Mouse (Mus musculus) myocyte (in vitro differentiated cells): Measurements from ENCODE around the gene Cox5b. TPM values are rescaled to one million over a fixed set of nuclear protein-coding genes. Genes with fewer than 3 reads are reported as not detected.

Experiments used
- H3K27me3 ChIP-seq: one replicate; pipeline ENCODE4 v1.6.1; 2011; ENCODE audit not compliant: control insufficient read depth, insufficient read depth, insufficient read length
- H3K36me3 ChIP-seq: one replicate; pipeline ENCODE4 v1.6.1; 2011; ENCODE audit not compliant: control insufficient read depth, insufficient read depth
- H3K4me2 ChIP-seq: one replicate; pipeline ENCODE4 v1.6.1; 2011; ENCODE audit warnings: low read depth, control low read depth
- H3K4me3 ChIP-seq: one replicate; pipeline ENCODE4 v1.5.1; 2011; ENCODE audit warnings: mild to moderate bottlenecking, control low read depth, moderate library complexity
- H3K79me2 ChIP-seq: one replicate; pipeline ENCODE4 v1.6.1; 2011; ENCODE audit not compliant: control insufficient read depth, insufficient read depth
- H3ac ChIP-seq: one replicate; pipeline ENCODE4 v1.6.1; 2011; ENCODE audit not compliant: control insufficient read depth, insufficient read length
- CEBPB ChIP-seq: IDR thresholded peaks from 2 replicates; pipeline ENCODE4 v1.6.1; 2011; ENCODE audit warnings: mild to moderate bottlenecking, moderate library complexity; ENCODE audit not compliant: poor library complexity, insufficient read depth, severe bottlenecking
- E2F4 ChIP-seq: IDR thresholded peaks from one replicate; pipeline ENCODE4 v1.6.1; 2011; ENCODE audit warnings: mild to moderate bottlenecking, control low read depth, moderate library complexity; ENCODE audit not compliant: insufficient read depth
- MAX ChIP-seq: IDR thresholded peaks from one replicate; pipeline ENCODE4 v1.6.1; 2011; ENCODE audit warnings: low read depth, mild to moderate bottlenecking, control low read depth
- MYOD1 ChIP-seq, 3 experiments: IDR thresholded peaks; one replicate each; pipeline ENCODE4 v1.6.1; 2011; ENCODE audit warnings: control low read depth in 2 of 3, low read depth in 2 of 3, mild to moderate bottlenecking in 2 of 3, moderate library complexity in 1 of 3; ENCODE audit not compliant: insufficient read length in 2 of 3, control insufficient read depth in 1 of 3
- MYOG ChIP-seq, 3 experiments: IDR thresholded peaks; one replicate each; pipeline ENCODE4 v1.6.1; 2011; ENCODE audit warnings: control low read depth in 2 of 3, low read depth in 2 of 3, mild to moderate bottlenecking in 2 of 3; ENCODE audit not compliant: insufficient read length in 2 of 3, control insufficient read depth in 1 of 3, insufficient read depth in 1 of 3
- POLR2A ChIP-seq: IDR thresholded peaks from one replicate; pipeline ENCODE4 v1.6.1; 2011; ENCODE audit warnings: low read depth, mild to moderate bottlenecking, control low read depth, moderate library complexity; ENCODE audit not compliant: insufficient read length
- POLR2AphosphoS2 ChIP-seq: IDR thresholded peaks from one replicate; pipeline ENCODE4 v1.6.1; 2011; ENCODE audit warnings: low read depth, control low read depth; ENCODE audit not compliant: insufficient read length
- REST ChIP-seq: IDR thresholded peaks from one replicate; pipeline ENCODE4 v1.6.1; 2011; ENCODE audit warnings: mild to moderate bottlenecking, control low read depth, moderate library complexity; ENCODE audit not compliant: insufficient read depth, insufficient read length
- SRF ChIP-seq: IDR thresholded peaks from one replicate; pipeline ENCODE4 v1.6.1; 2011; ENCODE audit warnings: low read depth; ENCODE audit not compliant: control insufficient read depth, insufficient read length
- TCF12 ChIP-seq: IDR thresholded peaks from one replicate; pipeline ENCODE4 v1.6.1; 2011; ENCODE audit warnings: mild to moderate bottlenecking, control low read depth; ENCODE audit not compliant: poor library complexity, insufficient read depth, severe bottlenecking
- TCF3 ChIP-seq: IDR thresholded peaks from one replicate; pipeline ENCODE4 v1.6.1; 2011; ENCODE audit warnings: low read depth, control low read depth; ENCODE audit not compliant: insufficient read length
- USF1 ChIP-seq: IDR thresholded peaks from one replicate; pipeline ENCODE4 v1.6.1; 2011; ENCODE audit warnings: low read depth, mild to moderate bottlenecking, control low read depth, moderate library complexity
- polyA plus RNA-seq: library from polyadenylated mRNA; unstranded; fragments of >200 nt; fragmentation: generic; extraction: Trizol; gene quantifications from one replicate; pipeline ENCODE4 v1.2.1, GENCODE M21; 2012; ENCODE audit warnings: missing spikeins

Cox5b gene
- polyA plus RNA-seq, 1 experiment: 1,086 TPM

DNA sequence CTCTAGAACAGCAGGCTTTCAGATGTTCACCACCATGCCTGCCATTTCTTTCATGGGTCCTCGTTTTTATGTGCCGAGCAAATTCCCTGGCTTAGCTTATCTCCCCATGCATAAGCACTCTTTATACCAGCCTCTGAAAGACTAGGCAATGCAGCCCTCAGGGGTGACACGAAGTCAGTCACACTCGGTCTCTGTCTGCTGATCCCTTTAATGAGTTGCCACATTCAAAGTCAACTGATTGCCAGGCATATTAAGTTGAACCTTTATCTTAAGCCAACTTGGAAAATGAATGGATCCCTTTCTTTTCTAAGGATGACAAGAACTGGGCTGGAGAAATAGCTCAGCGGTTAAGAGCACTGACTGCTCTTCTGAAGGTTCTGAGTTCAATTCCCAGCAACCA is 48.0 kb downstream of the Cox5b start:
- H3K27me3 ChIP-seq: peaks cover 27% of the 10 kb centered on the region
- no peak overlapping the region for H3K4me3 ChIP-seq
- TF ChIP-seq POLR2A (no peak), TCF3 (no peak), MYOD1 (IDR thresholded peaks at IDR 0.05; ENCODE audit: control insufficient read depth in 1 of 3, insufficient read length in 2 of 3, low read depth in 2 of 3) (no peak), POLR2AphosphoS2 (no peak), TCF12 (no peak), MYOG (IDR thresholded peaks at IDR 0.05; ENCODE audit: control insufficient read depth in 1 of 3, insufficient read depth in 1 of 3, insufficient read length in 2 of 3, low read depth in 2 of 3) (no peak), USF1 (no peak), SRF (no peak), CEBPB (no peak), REST (no peak), E2F4 (no peak), MAX (no peak)
- H3ac ChIP-seq: no peak overlapping the region
- H3K36me3 ChIP-seq: no peaks in the 10 kb centered on the region
- H3K79me2 ChIP-seq: no peaks in the 10 kb centered on the region
- no peak overlapping the region for H3K4me2 ChIP-seq

DNA sequence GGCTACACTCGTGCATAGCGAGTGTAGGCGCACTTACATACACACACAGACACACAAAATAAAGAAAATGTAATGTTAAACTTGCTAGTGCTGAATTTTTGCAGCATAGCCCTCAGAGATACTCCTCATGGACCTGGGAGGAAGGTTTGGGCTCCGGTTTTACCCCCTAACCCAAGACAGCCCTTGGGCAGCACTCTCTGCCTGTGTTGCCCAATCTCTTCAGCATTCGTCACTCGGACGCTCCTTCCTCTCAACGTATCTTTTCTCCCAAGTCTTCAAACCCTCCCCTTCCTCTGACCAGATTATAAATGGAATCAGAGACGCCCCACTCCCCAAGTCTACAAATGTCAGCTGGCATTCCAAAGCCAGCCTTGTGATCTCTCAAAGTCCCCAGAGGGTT is 51.8 kb downstream of the Cox5b start:
- TF ChIP-seq MYOG (IDR thresholded peaks at IDR 0.05; ENCODE audit: control insufficient read depth in 1 of 3, insufficient read depth in 1 of 3, insufficient read length in 2 of 3, low read depth in 2 of 3): no peak
- TF ChIP-seq USF1: no peak
- TF ChIP-seq POLR2A: no peak
- no peak for TF ChIP-seq TCF3
- TF ChIP-seq CEBPB: no peak
- no peak for TF ChIP-seq TCF12
- TF ChIP-seq E2F4: no peak
- TF ChIP-seq MYOD1 (IDR thresholded peaks at IDR 0.05; ENCODE audit: control insufficient read depth in 1 of 3, insufficient read length in 2 of 3, low read depth in 2 of 3): no peak
- no peak for TF ChIP-seq SRF
- TF ChIP-seq POLR2AphosphoS2: no peak
- no peak for TF ChIP-seq REST
- TF ChIP-seq MAX: no peak
- no peak overlapping the region for H3K4me3 ChIP-seq

More for the DNA sequence above, 51.8 kb downstream of the Cox5b start:
- Histone ChIP-seq H3K36me3 (no peaks in the 10 kb centered on the region), H3K27me3 (peaks cover 33% of the 10 kb centered on the region), H3K4me2 (no peak overlapping the region), H3K79me2 (no peaks in the 10 kb centered on the region), H3ac (no peak overlapping the region)

Other genes with a start within 250 kb of the Cox5b start
- 44.8 TPM for gene Lman2l, start 246.2 kb upstream of the Cox5b start, polyA plus RNA-seq
- gene Cnnm4, start 219.8 kb upstream of the Cox5b start, polyA plus RNA-seq: 21.6 TPM
- gene Cnnm3, start 179.6 kb upstream of the Cox5b start, polyA plus RNA-seq: 10.2 TPM
- 78.6 TPM for gene Ankrd23, start 154.6 kb upstream of the Cox5b start, polyA plus RNA-seq
- 0.13 TPM for gene Gm42417, start 152.0 kb upstream of the Cox5b start, polyA plus RNA-seq
- 17.9 TPM for gene Ankrd39, start 144.0 kb upstream of the Cox5b start, polyA plus RNA-seq
- 30.7 TPM for gene Sema4c, start 133.1 kb upstream of the Cox5b start, polyA plus RNA-seq
- 1.5 TPM for gene Fam178b, start 8.3 kb upstream of the Cox5b start, polyA plus RNA-seq
- gene 4933424G06Rik, start 18.7 kb downstream of the Cox5b start, polyA plus RNA-seq: 0.12 TPM
- gene Actr1b, start 23.0 kb downstream of the Cox5b start, polyA plus RNA-seq: 111 TPM
- 2.3 TPM for gene Zap70, start 70.3 kb downstream of the Cox5b start, polyA plus RNA-seq